Mouse (Mus musculus): Measurements from ENCODE around the gene Duox2.

The Duox2 gene

GRCm38 (mm10) chr2:122302574-122303241, 4.5 kb upstream of the Duox2 start:
- DNase-seq (ENCODE audit: low read depth, low spot score), result peak; percentile 54

GRCm38 (mm10) chr2:122301921-122302573, 3.8 kb upstream of the Duox2 start:
- no peak for DNase-seq (ENCODE audit: low read depth, low spot score)

GRCm38 (mm10) chr2:122301081-122301920, 3.1 kb upstream of the Duox2 start:
- DNase-seq (ENCODE audit: low read depth, low spot score), result no peak

- DNase-seq (ENCODE audit: low read depth, low spot score), result no peak
These were observed 2.4 kb upstream of the Duox2 start for GRCm38 (mm10) chr2:122300656-122301020.

- no peak for DNase-seq (ENCODE audit: low read depth, low spot score)
These were observed 1.8 kb upstream of the Duox2 start for GRCm38 (mm10) chr2:122299911-122300655.

GRCm38 (mm10) chr2:122298596-122299490, 594 bp upstream of the Duox2 start, which contains the start of gene Duoxa2:
Gene Duoxa2, plus strand, starts transcription at chr2:122298900.
- no peak for DNase-seq (ENCODE audit: low read depth, low spot score)

- DNase-seq (ENCODE audit: low read depth, low spot score), result no peak
These were observed 766 bp downstream of the Duox2 start for GRCm38 (mm10) chr2:122297271-122298095.

- DNase-seq (ENCODE audit: low read depth, low spot score), result no peak
These were observed 3.3 kb downstream of the Duox2 start for GRCm38 (mm10) chr2:122294916-122295315.

GRCm38 (mm10) chr2:122286137-122286536, 12.1 kb downstream of the Duox2 start:
- DNase-seq (ENCODE audit: low read depth, low spot score), result no peak

- DNase-seq (ENCODE audit: low read depth, low spot score), result no peak
These were observed 14.2 kb downstream of the Duox2 start for GRCm38 (mm10) chr2:122284091-122284490.

GRCm38 (mm10) chr2:122278769-122279168, 19.5 kb downstream of the Duox2 start:
- no peak for DNase-seq (ENCODE audit: low read depth, low spot score)

GRCm38 (mm10) chr2:122266407-122267193, 31.6 kb downstream of the Duox2 start:
- DNase-seq (ENCODE audit: low read depth, low spot score), result no peak

GRCm38 (mm10) chr2:122264690-122265089, 33.6 kb downstream of the Duox2 start:
- peak; percentile 42 for DNase-seq (ENCODE audit: low read depth, low spot score)

- DNase-seq (ENCODE audit: low read depth, low spot score), result no peak
These were observed 37.5 kb downstream of the Duox2 start for GRCm38 (mm10) chr2:122260729-122261128.

- DNase-seq (ENCODE audit: low read depth, low spot score), result no peak
These were observed 42.3 kb downstream of the Duox2 start for GRCm38 (mm10) chr2:122255997-122256396.

- DNase-seq (ENCODE audit: low read depth, low spot score), result no peak
These were observed 50.5 kb downstream of the Duox2 start for GRCm38 (mm10) chr2:122247786-122248185.

- peak; percentile 18 for DNase-seq (ENCODE audit: low read depth, low spot score)
These were observed 54.5 kb downstream of the Duox2 start for GRCm38 (mm10) chr2:122243671-122244131.

GRCm38 (mm10) chr2:122241935-122242334, 56.3 kb downstream of the Duox2 start:
- DNase-seq (ENCODE audit: low read depth, low spot score), result no peak

- DNase-seq (ENCODE audit: low read depth, low spot score), result no peak
These were observed 57.0 kb downstream of the Duox2 start for GRCm38 (mm10) chr2:122241226-122241625.
